Mouse (Mus musculus) kidney, embryonic 14.5 days (tissue): ENCODE measurements around the gene Bub3. TPM values are rescaled to one million over a fixed set of nuclear protein-coding genes. Genes with fewer than 3 reads are reported as not detected.

ENCODE experiments used
- polyA plus RNA-seq: library from polyadenylated mRNA; unstranded; fragments of >200 nt; fragmentation: Nextera tagmentation; extraction: Ambion mirVana; gene quantifications from 2 replicates; pipeline ENCODE4 v1.2.1, GENCODE M21; 2014

Bub3 gene
- polyA plus RNA-seq, 1 experiment from 2014 or later, result 241 TPM

Other genes with a start within 250 kb of the Bub3 start
- gene Cuzd1, start 237.9 kb upstream of the Bub3 start, polyA plus RNA-seq, result not detected in 2 replicates
- gene Fam24b, start 230.7 kb upstream of the Bub3 start, polyA plus RNA-seq, result not detected in 2 replicates
- not detected in 2 replicates for gene Fam24a, start 226.4 kb upstream of the Bub3 start, polyA plus RNA-seq
- gene 2310057M21Rik, start 197.5 kb upstream of the Bub3 start, polyA plus RNA-seq, result 18.5 and 21.3 TPM in 2 replicates
- 65.1 and 76.9 TPM in 2 replicates for gene Pstk, start 189.1 kb upstream of the Bub3 start, polyA plus RNA-seq
- 14.8 and 23.4 TPM in 2 replicates for gene Ikzf5, start 149.7 kb upstream of the Bub3 start, polyA plus RNA-seq
- 60.3 and 93.0 TPM in 2 replicates for gene Acadsb, start 149.6 kb upstream of the Bub3 start, polyA plus RNA-seq
- gene Hmx3, start 17.4 kb upstream of the Bub3 start, polyA plus RNA-seq, result not detected in 2 replicates
- gene Hmx2, start 11.4 kb upstream of the Bub3 start, polyA plus RNA-seq, result not detected in 2 replicates